Mouse (Mus musculus) cerebellum, adult 9-10 months (tissue): ENCODE data around the gene Rfx7.
"Not testable (repeated sequence)": the region's sequence is repeated elsewhere in the genome, so short reads cannot be mapped to it uniquely, and the experiment has no call there.

Experiments used
- DNase-seq: peaks from one replicate; pipeline ENCODE4 v3.0.0; 2022

Gene Rfx7

GRCm38 (mm10) chr9:72641093-72641680, 109.1 kb downstream of the Rfx7 start:
- DNase-seq: no peak

GRCm38 (mm10) chr9:72642756-72643447, 110.9 kb downstream of the Rfx7 start:
- not testable (repeated sequence) for DNase-seq

DNA sequence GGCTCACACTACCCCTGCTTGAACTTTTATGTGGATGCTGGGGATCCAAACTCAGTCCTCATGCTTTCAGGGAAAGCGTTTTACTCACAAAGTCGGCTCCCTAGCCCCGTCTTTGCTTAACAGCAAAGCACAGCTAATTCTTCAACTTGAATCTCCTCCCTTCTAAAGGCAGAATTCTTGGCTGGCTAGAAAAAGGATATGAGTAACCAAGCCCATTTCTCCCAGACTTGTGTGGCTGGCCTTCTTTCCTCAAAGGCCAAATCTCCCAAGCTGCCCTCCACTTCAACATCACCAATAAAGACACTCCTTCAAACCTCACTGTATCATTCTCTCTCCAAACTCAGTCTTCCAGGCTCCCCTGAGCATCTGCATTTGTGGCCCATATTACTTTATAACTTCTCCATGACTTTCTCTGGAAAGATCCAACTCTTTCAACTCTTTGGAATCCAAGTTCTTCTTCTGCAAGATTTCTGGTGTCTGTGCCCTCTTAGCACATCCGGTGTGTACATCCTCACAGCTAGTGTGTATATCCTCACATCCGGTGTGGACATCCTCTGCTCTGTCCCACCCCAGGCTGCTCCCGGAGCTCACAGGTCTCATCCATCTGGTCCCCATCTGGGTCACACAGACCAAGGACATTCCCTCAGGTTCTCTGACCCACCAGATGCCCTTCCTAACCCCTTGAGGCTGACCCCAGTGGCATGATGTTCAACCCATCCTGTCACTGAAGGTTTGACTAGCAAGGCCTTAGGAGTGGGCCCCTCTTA, 111.8 kb downstream of the Rfx7 start:
- no peak for DNase-seq

DNA sequence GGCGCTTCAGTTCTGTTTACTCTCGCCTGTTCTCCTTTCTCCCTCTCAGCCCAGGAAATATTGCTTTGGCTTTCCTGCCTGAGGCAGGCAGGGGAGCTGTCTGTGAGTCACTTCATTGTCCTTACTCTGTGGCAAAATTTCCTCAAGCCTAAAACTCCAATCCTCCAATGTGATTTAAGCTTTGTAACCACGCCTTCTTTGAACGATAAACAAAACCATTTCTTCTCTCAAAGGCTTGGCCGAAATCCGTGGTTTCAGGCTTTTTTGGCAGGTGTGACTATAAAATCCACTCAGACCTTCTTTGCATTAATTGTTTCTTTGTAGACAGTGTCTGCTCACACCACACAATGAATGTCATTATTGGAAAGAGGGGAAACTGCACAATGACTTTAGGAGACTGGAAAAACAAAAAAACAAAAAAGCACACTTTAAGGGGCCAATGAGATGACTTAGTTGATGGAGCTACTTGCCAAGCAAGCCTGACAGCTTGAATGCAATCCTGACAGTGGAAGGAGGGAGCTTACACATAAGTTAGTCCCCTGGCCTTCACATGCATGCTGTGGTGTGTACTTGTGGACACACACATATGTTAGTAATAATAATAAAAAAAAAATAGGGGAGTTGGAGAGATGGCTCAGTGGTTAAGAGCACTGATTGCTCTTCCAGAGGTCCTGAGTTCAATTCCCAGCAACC, 112.5 kb downstream of the Rfx7 start:
- DNase-seq: no peak

DNA sequence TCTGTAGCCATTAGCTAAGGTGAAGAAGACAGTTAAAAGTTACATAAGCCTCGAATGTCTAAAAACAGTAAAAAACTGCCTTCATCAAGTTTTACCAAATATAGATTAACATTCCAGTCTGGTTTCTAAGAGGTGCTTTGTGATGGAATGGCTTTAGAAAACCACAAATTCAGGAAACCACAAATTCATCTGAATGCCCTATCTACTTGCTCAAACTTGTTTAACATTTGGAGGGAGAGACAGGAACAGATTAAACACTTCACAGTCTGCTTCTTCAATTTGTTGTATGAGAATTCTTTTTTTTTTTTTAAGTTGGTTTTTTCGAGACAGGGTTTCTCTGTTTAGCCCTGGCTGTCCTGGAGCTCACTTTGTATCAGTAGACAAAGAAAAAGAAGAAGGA, 117.7 kb downstream of the Rfx7 start:
- no peak for DNase-seq

- no peak for DNase-seq
Measured at GRCm38 (mm10) chr9:72652961-72653360, 120.9 kb downstream of the Rfx7 start.

DNA sequence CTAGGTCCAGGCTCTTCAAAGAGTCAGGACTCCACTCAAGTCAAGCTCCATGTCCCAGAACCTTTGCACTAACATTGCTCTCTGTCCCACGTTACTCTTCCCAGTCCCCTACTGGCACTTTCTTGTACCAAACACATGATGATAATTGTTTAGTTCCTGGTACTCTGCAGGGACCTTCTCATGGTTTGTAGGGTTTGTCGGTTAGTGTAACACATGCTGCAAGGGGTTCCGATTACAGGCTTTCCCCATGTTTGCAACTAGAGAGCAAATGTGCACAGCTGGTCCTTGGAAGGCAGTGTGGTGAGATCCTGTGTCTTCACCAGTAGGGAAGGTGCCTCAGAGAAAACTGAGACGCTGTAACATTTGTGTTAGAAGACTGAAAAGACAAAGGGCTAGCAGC, 121.5 kb downstream of the Rfx7 start:
- DNase-seq: no peak

DNA sequence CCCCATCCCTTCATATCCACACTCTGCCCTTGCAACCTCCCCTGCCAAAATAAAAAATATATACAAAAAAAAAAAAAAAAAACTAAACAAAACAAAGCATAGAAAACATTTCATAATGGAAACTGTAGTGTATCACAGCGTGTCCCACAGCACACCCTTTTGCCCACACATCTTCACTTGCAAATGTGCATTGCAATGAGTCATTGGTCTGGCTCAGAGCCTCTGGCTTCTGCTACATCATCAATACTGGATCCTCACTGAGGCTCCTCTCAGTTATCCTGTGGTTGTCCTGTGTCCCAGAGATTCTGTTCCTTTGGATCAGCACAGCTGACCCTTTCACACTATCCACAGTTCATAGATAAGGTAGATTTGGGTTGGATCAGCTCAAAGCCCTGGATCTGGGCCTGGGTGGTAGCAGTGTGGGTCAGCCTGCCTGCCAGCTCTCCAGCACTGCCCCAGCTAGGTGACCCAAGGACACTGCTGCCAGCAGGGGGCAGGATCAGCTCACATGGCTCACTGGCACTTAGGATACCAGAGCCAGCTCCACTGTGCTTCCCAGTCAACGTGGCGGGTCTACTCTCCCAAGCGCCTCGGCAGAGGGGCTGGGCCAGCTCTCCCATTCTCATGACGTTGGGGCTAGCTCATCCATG, 122.7 kb downstream of the Rfx7 start:
- DNase-seq: no peak

GRCm38 (mm10) chr9:72655602-72656001, 123.6 kb downstream of the Rfx7 start:
- DNase-seq: no peak

GRCm38 (mm10) chr9:72656491-72656890, 124.5 kb downstream of the Rfx7 start:
- no peak for DNase-seq

DNA sequence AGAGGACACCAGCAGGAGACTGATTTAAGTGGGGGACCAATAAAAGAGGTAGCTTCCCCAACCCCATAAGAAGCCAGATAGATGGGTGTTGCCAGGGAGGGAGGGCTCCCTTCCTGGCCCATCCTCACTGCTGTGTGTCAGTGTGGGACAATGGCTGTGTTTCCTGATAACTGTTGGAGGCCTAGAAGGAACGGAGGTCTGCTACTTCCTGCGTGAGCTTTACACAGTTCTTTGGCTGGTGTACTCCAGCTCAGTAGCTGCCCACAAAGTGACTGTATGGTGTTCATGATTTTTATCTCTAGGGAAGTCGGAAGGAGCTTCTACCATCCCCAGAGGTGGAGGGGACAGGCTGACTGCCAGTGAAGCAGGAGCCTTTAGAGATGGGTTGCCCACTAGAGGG, 124.9 kb downstream of the Rfx7 start:
- DNase-seq: no peak

DNA sequence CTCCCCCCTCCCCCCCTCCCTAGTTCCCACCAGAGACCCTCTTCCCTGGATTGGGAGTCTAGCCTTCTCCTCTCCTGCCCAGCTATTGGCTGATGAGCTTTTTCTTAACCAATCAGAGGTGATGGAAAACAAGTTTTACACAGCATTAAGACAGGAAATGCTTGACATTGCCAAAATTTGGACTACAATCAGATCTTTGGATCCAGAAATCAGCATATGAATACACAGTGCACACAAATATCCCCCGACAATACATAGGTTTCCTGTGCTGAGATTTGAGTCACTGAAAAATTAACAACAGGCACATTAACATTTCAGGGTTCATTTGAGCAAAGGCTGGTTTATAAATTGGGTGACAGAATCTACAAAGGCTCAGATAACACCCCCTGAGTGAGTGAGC, 125.7 kb downstream of the Rfx7 start:
- no peak for DNase-seq

GRCm38 (mm10) chr9:72660139-72660538, 128.1 kb downstream of the Rfx7 start:
- DNase-seq: no peak

GRCm38 (mm10) chr9:72660911-72661310, 128.9 kb downstream of the Rfx7 start:
- no peak for DNase-seq

- DNase-seq: no peak
Measured at GRCm38 (mm10) chr9:72661561-72661894, 129.5 kb downstream of the Rfx7 start.

DNA sequence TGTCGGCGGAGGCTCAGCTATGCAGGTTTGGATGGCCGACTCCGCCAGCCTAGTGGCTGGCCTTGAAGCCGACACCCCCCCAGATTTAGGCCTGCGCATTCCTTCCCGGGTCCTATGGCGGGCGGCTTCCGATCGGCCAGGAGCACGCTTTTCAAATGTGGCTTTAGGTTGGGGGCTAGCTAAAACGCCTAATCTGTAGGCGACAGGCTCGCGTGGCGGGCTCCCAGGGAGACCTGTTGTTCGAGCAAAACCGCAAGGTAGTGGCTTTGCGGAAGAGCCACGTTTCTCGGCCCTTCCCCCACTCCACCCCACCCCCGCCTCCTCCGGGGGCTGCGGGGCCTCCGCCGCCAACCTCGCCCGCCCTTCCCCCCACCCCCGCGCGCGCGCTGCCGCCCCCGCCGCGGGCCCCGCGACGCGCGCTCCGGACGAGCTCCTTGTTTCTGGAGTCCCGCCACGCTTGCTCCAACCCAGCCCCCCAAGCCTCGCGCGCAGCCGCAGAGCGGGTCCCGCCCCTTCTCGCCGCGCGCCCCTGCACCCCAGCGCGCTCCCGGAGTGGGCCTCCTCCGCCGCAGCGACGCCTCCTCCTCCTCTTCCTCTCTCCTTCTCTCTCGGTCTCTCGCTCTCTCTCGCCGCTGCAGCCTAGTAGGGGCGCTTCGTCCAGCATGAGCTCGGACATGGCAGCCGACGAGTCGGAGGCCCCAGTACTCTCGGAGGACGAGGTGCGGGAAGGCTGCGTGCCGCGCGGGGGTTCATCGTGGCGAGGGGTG, 130.0 kb downstream of the Rfx7 start, which contains the start of gene Nedd4:
Gene Nedd4, plus strand, starts transcription at position 452 of the 767 bp plus-strand sequence.
- DNase-seq: peak; percentile 94

- DNase-seq: peak; percentile 81
Measured at GRCm38 (mm10) chr9:72662691-72663533, 130.9 kb downstream of the Rfx7 start.

- no peak for DNase-seq
Measured at GRCm38 (mm10) chr9:72663534-72663918, 131.5 kb downstream of the Rfx7 start.

- no peak for DNase-seq
Measured at GRCm38 (mm10) chr9:72664409-72665351, 132.6 kb downstream of the Rfx7 start.

GRCm38 (mm10) chr9:72665517-72665916, 133.5 kb downstream of the Rfx7 start:
- DNase-seq: no peak
